Mouse (Mus musculus) stomach, postnatal 0 days (tissue): ENCODE measurements at regions not wholly inside any gene's neighbourhood (a gene's known extent, or its start where the extent isn't known, plus 50 kb on each side); places are given as distances from the start of the nearest gene placed in this dataset.

Experiments
- ATAC-seq: fragments of 200-750 bp; cut with Nextera tagmentation; 2 replicates; pipeline ENCODE4 v1.8.0; 2017; ENCODE audit not compliant: low FRiP score, low TSS enrichment
- DNase-seq: peaks from one replicate; pipeline ENCODE4 v3.0.0-alpha.2; 2016; ENCODE audit warnings: low spot score
- H3K27ac ChIP-seq: fragments of 300-500 bp; sonication (generic); replicated peaks from 2 replicates; pipeline ENCODE4 v1.5.1; 2014; ENCODE audit warnings: mild to moderate bottlenecking, control low read depth
- H3K27me3 ChIP-seq: fragments of 300-500 bp; sonication (generic); 2 replicates; pipeline ENCODE4 v1.6.1; 2014; ENCODE audit warnings: low read length; ENCODE audit not compliant: control insufficient read depth, insufficient read depth
- H3K36me3 ChIP-seq: fragments of 300-500 bp; sonication (generic); 2 replicates; pipeline ENCODE4 v1.6.1; 2014; ENCODE audit warnings: low read length, mixed read lengths; ENCODE audit not compliant: control insufficient read depth, insufficient read depth
- H3K4me1 ChIP-seq: fragments of 300-500 bp; sonication (generic); replicated peaks from 2 replicates; pipeline ENCODE4 v1.6.1; 2014; ENCODE audit warnings: antibody characterized with exemption; ENCODE audit not compliant: control insufficient read depth, insufficient read depth
- H3K4me2 ChIP-seq: fragments of 300-500 bp; sonication (generic); replicated peaks from 2 replicates; pipeline ENCODE4 v1.6.1; 2014; ENCODE audit warnings: low read depth, mild to moderate bottlenecking, control low read depth, moderate library complexity
- H3K4me3 ChIP-seq: fragments of 300-500 bp; sonication (generic); 2 replicates; pipeline ENCODE4 v1.5.1; 2014; ENCODE audit warnings: low read depth, low read length, control low read depth
- H3K9ac ChIP-seq: fragments of 300-500 bp; sonication (generic); 2 replicates; pipeline ENCODE4 v1.6.1; 2014; ENCODE audit warnings: mild to moderate bottlenecking, low read length, control low read depth, mixed read lengths
- H3K9me3 ChIP-seq: fragments of 300-500 bp; sonication (generic); 2 replicates; pipeline ENCODE4 v1.6.1; 2016; ENCODE audit warnings: low read length; ENCODE audit not compliant: control insufficient read depth
- CTCF ChIP-seq: IDR thresholded peaks from 2 replicates; pipeline ENCODE4 v1.5.1; 2016; ENCODE audit warnings: antibody characterized with exemption, low read depth, mild to moderate bottlenecking, moderate library complexity
- EP300 ChIP-seq: optimal IDR thresholded peaks from 2 replicates; pipeline ENCODE3; 2016; ENCODE audit warnings: antibody characterized with exemption
- WGBS: fragments of 180-500 bp; shearing (Covaris S2); extraction: QIAGEN DNeasy Blood & Tissue Kit; methylation state at CpG from one replicate; pipeline ENCODE4 v1.1.7; 2014; 5-methylcytosine and 5-hydroxymethylcytosine counted together

- Histone ChIP-seq H3K4me1 (no peaks in the 10 kb centered on the region), H3K4me3 (no peak overlapping the region), H3K27ac (no peak overlapping the region), H3K36me3 (no peaks in the 10 kb centered on the region), H3K9me3 (no peaks in the 10 kb centered on the region), H3K4me2 (no peak overlapping the region), H3K9ac (no peak overlapping the region), H3K27me3 (no peaks in the 10 kb centered on the region)
- no peak for TF ChIP-seq EP300
- TF ChIP-seq CTCF, result no peak
- 62% methylated on average over 8 of the region's 8 CpGs for WGBS
- no peak for DNase-seq
- ATAC-seq, result no peak
Observed at GRCm38 (mm10) chr9:46903491-46904220, 94.9 kb upstream of the Gm4791 start.

GRCm38 (mm10) chr9:46899283-46899682 lies 99.3 kb upstream of the Gm4791 start:
- Histone ChIP-seq H3K4me2 (no peak overlapping the region), H3K4me1 (no peaks in the 10 kb centered on the region), H3K9me3 (no peaks in the 10 kb centered on the region), H3K9ac (no peak overlapping the region), H3K4me3 (no peak overlapping the region), H3K27me3 (no peaks in the 10 kb centered on the region), H3K27ac (no peak overlapping the region), H3K36me3 (no peaks in the 10 kb centered on the region)
- ATAC-seq, result no peak
- WGBS, result 34% methylated on average over 2 of the region's 2 CpGs
- TF ChIP-seq EP300 (no peak), CTCF (no peak)
- DNase-seq, result no peak

GRCm38 (mm10) chr9:46898120-46898519 lies 100.4 kb upstream of the Gm4791 start:
- no peak overlapping the region for H3K9ac ChIP-seq
- H3K9me3 ChIP-seq, result no peaks in the 10 kb centered on the region
- H3K36me3 ChIP-seq, result no peaks in the 10 kb centered on the region
- no peaks in the 10 kb centered on the region for H3K27me3 ChIP-seq
- H3K4me3 ChIP-seq, result no peak overlapping the region
- H3K4me1 ChIP-seq, result no peaks in the 10 kb centered on the region
- 66% methylated on average over 3 of the region's 3 CpGs for WGBS
- DNase-seq, result no peak
- no peak for ATAC-seq
- no peak for TF ChIP-seq EP300
- TF ChIP-seq CTCF, result no peak
- H3K4me2 ChIP-seq, result no peak overlapping the region
- H3K27ac ChIP-seq, result no peak overlapping the region

- no peak overlapping the region for H3K4me3 ChIP-seq
- H3K9me3 ChIP-seq, result no peaks in the 10 kb centered on the region
- TF ChIP-seq EP300, result no peak
- TF ChIP-seq CTCF, result no peak
- H3K36me3 ChIP-seq, result no peaks in the 10 kb centered on the region
- no peak overlapping the region for H3K9ac ChIP-seq
- ATAC-seq (no peak), DNase-seq (no peak)
- H3K4me2 ChIP-seq, result no peak overlapping the region
- no peak overlapping the region for H3K27ac ChIP-seq
- H3K27me3 ChIP-seq, result no peaks in the 10 kb centered on the region
- H3K4me1 ChIP-seq, result no peaks in the 10 kb centered on the region
- 55% methylated on average over 1 of the region's 1 CpGs for WGBS
Observed at GRCm38 (mm10) chr9:46891829-46892228, 106.7 kb upstream of the Gm4791 start.

GRCm38 (mm10) chr9:46889933-46890662 lies 108.4 kb upstream of the Gm4791 start:
- DNase-seq, result no peak
- Histone ChIP-seq H3K4me1 (no peaks in the 10 kb centered on the region), H3K27me3 (no peaks in the 10 kb centered on the region), H3K4me2 (no peak overlapping the region), H3K9me3 (no peaks in the 10 kb centered on the region), H3K4me3 (no peak overlapping the region), H3K27ac (no peak overlapping the region), H3K9ac (no peak overlapping the region), H3K36me3 (no peaks in the 10 kb centered on the region)
- ATAC-seq, result no peak
- WGBS, result 79% methylated on average over 4 of the region's 4 CpGs
- no peak for TF ChIP-seq CTCF
- TF ChIP-seq EP300, result no peak
